Mouse (Mus musculus) erythroid progenitor cell, adult 5-6 weeks (primary cell): Measurements from ENCODE around the gene Trmt6. TPM values are rescaled to one million over a fixed set of nuclear protein-coding genes. Genes with fewer than 3 reads are reported as not detected.

ENCODE experiments used
- total RNA-seq, 2 experiments: library from RNA; stranded (forward) in 1 of 2; stranded (reverse) in 1 of 2; fragments of 150-400 nt in 1 of 2; fragments of 186-747, 209-891 nt in 1 of 2; gene quantifications; 2 replicates each; pipeline versions ENCODE4 v1.2.3 to v1.2.4; 2015 to 2017; ENCODE audit warnings: low replicate concordance in 2 of 2

Trmt6 gene
- total RNA-seq, 2 experiments from 2014 or later = 4.3 to 12.6 TPM

Other genes starting within 250 kb of the Trmt6 start
- 249 and 306 TPM in 2 replicates for gene Gpcpd1, start 228.3 kb downstream of the Trmt6 start, total RNA-seq (2015; ENCODE audit: low replicate concordance)
- 276 and 286 TPM in 2 replicates for gene Gpcpd1, start 228.3 kb downstream of the Trmt6 start, total RNA-seq (2017; ENCODE audit: low replicate concordance)
- gene Shld1, start 129.1 kb downstream of the Trmt6 start, total RNA-seq (2015; ENCODE audit: low replicate concordance) = 13.4 and 14.4 TPM in 2 replicates
- 8.1 and 9.8 TPM in 2 replicates for gene Shld1, start 129.1 kb downstream of the Trmt6 start, total RNA-seq (2017; ENCODE audit: low replicate concordance)
- not detected in 2 replicates for gene Chgb, start 34.8 kb downstream of the Trmt6 start, total RNA-seq (2015; ENCODE audit: low replicate concordance)
- gene Chgb, start 34.8 kb downstream of the Trmt6 start, total RNA-seq (2017; ENCODE audit: low replicate concordance) = not detected in 2 replicates
- 10.9 and 13.0 TPM in 2 replicates for gene Mcm8, start 86 bp upstream of the Trmt6 start, total RNA-seq (2015; ENCODE audit: low replicate concordance)
- gene Mcm8, start 86 bp upstream of the Trmt6 start, total RNA-seq (2017; ENCODE audit: low replicate concordance) = 2.5 and 8.3 TPM in 2 replicates
- 7.6 and 14.7 TPM in 2 replicates for gene Crls1, start 30.6 kb upstream of the Trmt6 start, total RNA-seq (2015; ENCODE audit: low replicate concordance)
- gene Crls1, start 30.6 kb upstream of the Trmt6 start, total RNA-seq (2017; ENCODE audit: low replicate concordance) = 1.3 and 5.8 TPM in 2 replicates
- gene Lrrn4, start 64.8 kb upstream of the Trmt6 start, total RNA-seq (2015; ENCODE audit: low replicate concordance) = not detected in 2 replicates
- gene Lrrn4, start 64.8 kb upstream of the Trmt6 start, total RNA-seq (2017; ENCODE audit: low replicate concordance) = 0.98 TPM in 1 of 2 replicates, not detected in the other
- gene Fermt1, start 129.9 kb upstream of the Trmt6 start, total RNA-seq (2015; ENCODE audit: low replicate concordance) = not detected in 2 replicates
- not detected in 2 replicates for gene Fermt1, start 129.9 kb upstream of the Trmt6 start, total RNA-seq (2017; ENCODE audit: low replicate concordance)